Mouse (Mus musculus) liver, adult 2 months (tissue): ENCODE measurements at regions not wholly inside any gene's neighbourhood (a gene's known extent, or its start where the extent isn't known, plus 50 kb on each side); places are given as distances from the start of the nearest gene placed in this dataset.

Experiments
- DNase-seq: peaks from one replicate; pipeline ENCODE4 v3.0.0-alpha.2; 2011; ENCODE audit warnings: low read depth, low spot score; ENCODE audit errors: extremely low read depth
- H3K27ac ChIP-seq: fragments of 200-500 bp; replicated peaks from 2 replicates; pipeline ENCODE4 v1.5.1; 2012; ENCODE audit warnings: low read depth, mild to moderate bottlenecking, control low read depth, inconsistent platforms, low read length; ENCODE audit not compliant: insufficient read depth
- H3K27me3 ChIP-seq: fragments of 200-500 bp; 2 replicates; pipeline ENCODE4 v1.6.1; 2012; ENCODE audit warnings: mild to moderate bottlenecking, moderate library complexity, low read length, inconsistent platforms; ENCODE audit not compliant: control insufficient read depth, insufficient read depth
- H3K36me3 ChIP-seq: fragments of 200-500 bp; 2 replicates; pipeline ENCODE4 v1.6.1; 2012; ENCODE audit warnings: low read length, inconsistent platforms; ENCODE audit not compliant: control insufficient read depth, insufficient read depth
- H3K4me1 ChIP-seq: fragments of 200-500 bp; 2 replicates; pipeline ENCODE4 v1.6.1; 2011; ENCODE audit warnings: low read length; ENCODE audit not compliant: control insufficient read depth, insufficient read depth
- H3K4me3 ChIP-seq: fragments of 200-500 bp; 2 replicates; pipeline ENCODE4 v1.5.1; 2011; ENCODE audit warnings: low read depth, mild to moderate bottlenecking, control low read depth, low read length, moderate library complexity; ENCODE audit not compliant: insufficient read depth
- H3K79me2 ChIP-seq: fragments of 200-500 bp; 2 replicates; pipeline ENCODE4 v1.6.1; 2012; ENCODE audit warnings: inconsistent platforms, mild to moderate bottlenecking, low read length, moderate library complexity; ENCODE audit not compliant: control insufficient read depth, insufficient read depth
- H3K9ac ChIP-seq: fragments of 200-500 bp; 2 replicates; pipeline ENCODE4 v1.6.1; 2012; ENCODE audit warnings: low read depth, mild to moderate bottlenecking, control low read depth, inconsistent platforms, low read length
- CTCF ChIP-seq: fragments of 200-500 bp; IDR thresholded peaks from 2 replicates; pipeline ENCODE4 v1.5.1; 2011; ENCODE audit warnings: low read depth, low read length, control low read depth
- POLR2A ChIP-seq: fragments of 200-500 bp; IDR thresholded peaks from 2 replicates; pipeline ENCODE4 v1.6.1; 2011; ENCODE audit warnings: low read length, control low read depth; ENCODE audit not compliant: insufficient read depth; ENCODE audit errors: extremely low read depth
- WGBS: fragments of 180-500 bp; shearing (Covaris S2); methylation state at CpG from one replicate; pipeline ENCODE4 v1.1.7; 2018; 5-methylcytosine and 5-hydroxymethylcytosine counted together

- no peak overlapping the region for H3K4me3 ChIP-seq
- no peak overlapping the region for H3K9ac ChIP-seq
- H3K27me3 ChIP-seq: no peaks in the 10 kb centered on the region
- DNase-seq: no peak
- H3K4me1 ChIP-seq: no peaks in the 10 kb centered on the region
- H3K79me2 ChIP-seq: no peaks in the 10 kb centered on the region
- no peak overlapping the region for H3K27ac ChIP-seq
- H3K36me3 ChIP-seq: no peaks in the 10 kb centered on the region
- TF ChIP-seq CTCF (no peak), POLR2A (no peak)
Observed at GRCm38 (mm10) chr8:6652180-6652579, 1547.0 kb upstream of the Slc10a2 start.

DNA sequence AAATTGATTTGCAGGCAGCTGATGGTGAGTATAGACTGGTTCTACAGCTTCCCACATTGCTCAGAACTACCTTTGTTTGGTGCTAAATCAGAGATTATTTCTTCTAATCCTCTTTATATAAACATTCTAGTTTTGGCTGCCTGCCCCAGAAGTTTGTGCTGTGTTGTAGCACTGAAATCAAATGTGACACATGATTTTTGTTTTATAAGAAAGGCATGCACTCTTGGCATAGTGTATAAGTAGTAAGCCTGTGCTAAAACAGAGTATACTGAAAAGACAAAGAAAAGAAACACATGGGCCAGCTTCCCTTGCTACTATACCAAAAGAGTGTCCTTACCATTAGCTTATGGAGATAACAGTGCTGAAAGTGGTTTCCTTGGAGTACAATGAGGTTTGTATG is 1542.9 kb upstream of the Slc10a2 start:
- DNase-seq: no peak
- Histone ChIP-seq H3K36me3 (no peaks in the 10 kb centered on the region), H3K79me2 (no peaks in the 10 kb centered on the region), H3K27me3 (no peaks in the 10 kb centered on the region), H3K27ac (no peak overlapping the region), H3K4me3 (no peak overlapping the region), H3K4me1 (no peaks in the 10 kb centered on the region), H3K9ac (no peak overlapping the region)
- TF ChIP-seq CTCF (no peak), POLR2A (no peak)

- DNase-seq: no peak
- H3K4me1 ChIP-seq: no peaks in the 10 kb centered on the region
- H3K36me3 ChIP-seq: no peaks in the 10 kb centered on the region
- no peak overlapping the region for H3K4me3 ChIP-seq
- no peaks in the 10 kb centered on the region for H3K79me2 ChIP-seq
- H3K27ac ChIP-seq: no peak overlapping the region
- H3K27me3 ChIP-seq: no peaks in the 10 kb centered on the region
- WGBS: 75% methylated on average over 5 of the region's 5 CpGs
- H3K9ac ChIP-seq: no peak overlapping the region
- no peak for TF ChIP-seq POLR2A
- no peak for TF ChIP-seq CTCF
Observed at GRCm38 (mm10) chr8:6645287-6645957, 1540.3 kb upstream of the Slc10a2 start.

- Histone ChIP-seq H3K36me3 (no peaks in the 10 kb centered on the region), H3K9ac (no peak overlapping the region), H3K4me3 (no peak overlapping the region), H3K4me1 (no peaks in the 10 kb centered on the region), H3K27ac (no peak overlapping the region), H3K27me3 (no peaks in the 10 kb centered on the region), H3K79me2 (no peaks in the 10 kb centered on the region)
- WGBS: 93% methylated on average over 2 of the region's 2 CpGs
- no peak for DNase-seq
- TF ChIP-seq POLR2A (no peak), CTCF (no peak)
Observed at GRCm38 (mm10) chr8:6644396-6644795, 1539.2 kb upstream of the Slc10a2 start.

DNA sequence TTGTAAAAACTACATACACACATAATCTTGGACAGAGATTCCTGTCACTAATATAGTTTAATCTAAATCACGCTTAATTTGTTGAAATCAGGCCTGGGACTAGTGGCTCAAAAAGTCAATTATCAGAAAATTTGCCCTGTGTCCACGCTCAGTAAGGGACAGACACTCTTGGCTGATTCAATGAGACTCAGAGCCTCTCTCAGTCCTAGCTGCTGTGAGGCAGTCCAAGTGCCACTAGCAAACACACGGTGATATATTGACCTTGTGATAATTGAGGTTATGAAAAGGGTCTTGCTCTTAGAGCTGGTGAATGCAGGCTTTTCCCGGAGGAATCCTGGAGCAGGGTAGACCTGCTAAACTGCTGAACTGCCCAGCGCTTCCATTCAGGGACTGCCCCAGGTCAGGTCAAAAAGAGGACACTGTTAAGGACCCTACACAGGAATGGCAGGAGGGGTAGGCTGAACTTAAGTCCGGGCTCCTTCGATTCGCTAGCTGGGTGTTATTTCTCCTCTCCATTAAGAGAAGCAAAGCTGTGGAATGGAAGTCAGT is 1521.9 kb upstream of the Slc10a2 start:
- TF ChIP-seq POLR2A: no peak
- no peak for TF ChIP-seq CTCF
- Histone ChIP-seq H3K36me3 (no peaks in the 10 kb centered on the region), H3K4me3 (no peak overlapping the region), H3K27me3 (no peaks in the 10 kb centered on the region), H3K4me1 (no peaks in the 10 kb centered on the region), H3K9ac (no peak overlapping the region), H3K79me2 (no peaks in the 10 kb centered on the region), H3K27ac (no peak overlapping the region)
- 72% methylated on average over 8 of the region's 8 CpGs for WGBS
- DNase-seq: no peak

DNA sequence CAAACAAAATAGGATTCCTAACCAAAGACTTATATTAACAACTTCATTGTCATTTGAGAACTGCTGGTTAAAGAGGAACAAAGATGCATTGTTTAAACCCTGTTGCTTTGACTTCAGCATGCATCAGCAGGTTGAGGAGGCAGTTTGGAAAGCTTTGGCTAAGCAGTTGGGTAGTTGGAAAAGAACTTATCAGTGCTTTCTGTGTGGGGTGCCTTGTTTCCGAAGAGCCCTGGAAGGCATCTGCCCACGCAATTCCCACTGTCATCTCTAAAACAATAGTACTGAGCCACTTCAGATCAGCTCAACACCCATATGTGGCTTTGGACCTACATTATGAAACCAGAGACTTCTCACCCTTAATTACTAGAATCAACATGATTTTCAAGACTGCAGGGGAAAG is 1503.7 kb upstream of the Slc10a2 start:
- WGBS: 48% methylated on average over 2 of the region's 2 CpGs
- Histone ChIP-seq H3K9ac (no peak overlapping the region), H3K27ac (no peak overlapping the region), H3K27me3 (no peaks in the 10 kb centered on the region), H3K36me3 (no peaks in the 10 kb centered on the region), H3K4me3 (no peak overlapping the region), H3K79me2 (no peaks in the 10 kb centered on the region), H3K4me1 (no peaks in the 10 kb centered on the region)
- DNase-seq: no peak
- TF ChIP-seq POLR2A: no peak
